Mouse (Mus musculus) mouse trophoblast stem cell (cell line): ENCODE measurements at regions not wholly inside any gene's neighbourhood (a gene's known extent, or its start where the extent isn't known, plus 50 kb on each side); places are given as distances from the start of the nearest gene placed in this dataset.

Experiments used
- in situ Hi-C, 2 experiments: fragments of 300-500 bp; cut with MseI, MboI; formaldehyde crosslinking; loops; 2 replicates in 1 of 2; 3 replicates in 1 of 2; pipeline ENCODE4 v1.15.1; 2025

- in situ Hi-C loops, result no loop called here
These were observed 101.0 kb upstream of the Dio3 start for GRCm38 (mm10) chr12:110177826-110178225.

GRCm38 (mm10) chr12:110183473-110183872 lies 95.4 kb upstream of the Dio3 start:
- in situ Hi-C loops, result no loop called here

GRCm38 (mm10) chr12:110185399-110185798 lies 93.5 kb upstream of the Dio3 start:
- in situ Hi-C loops, result no loop called here

GRCm38 (mm10) chr12:110186381-110186780 lies 92.5 kb upstream of the Dio3 start:
- in situ Hi-C loops, result no loop called here

- in situ Hi-C loops, result no loop called here
These were observed 92.0 kb upstream of the Dio3 start for GRCm38 (mm10) chr12:110186911-110187245.

GRCm38 (mm10) chr12:110187246-110188135 lies 91.4 kb upstream of the Dio3 start:
- in situ Hi-C loops, result no loop called here

GRCm38 (mm10) chr12:110188136-110188631 lies 90.7 kb upstream of the Dio3 start:
- in situ Hi-C loops, result no loop called here

- in situ Hi-C loops, result no loop called here
These were observed 90.1 kb upstream of the Dio3 start for GRCm38 (mm10) chr12:110188641-110189328.

GRCm38 (mm10) chr12:110189329-110189642 lies 89.6 kb upstream of the Dio3 start:
- in situ Hi-C loops, result no loop called here

- in situ Hi-C loops, result no loop called here
These were observed 86.7 kb upstream of the Dio3 start for GRCm38 (mm10) chr12:110192186-110192585.

GRCm38 (mm10) chr12:110197366-110197765 lies 81.5 kb upstream of the Dio3 start:
- in situ Hi-C loops, result no loop called here

GRCm38 (mm10) chr12:110200471-110200870 lies 78.4 kb upstream of the Dio3 start:
- in situ Hi-C loops, result no loop called here

GRCm38 (mm10) chr12:110200887-110201286 lies 78.0 kb upstream of the Dio3 start:
- in situ Hi-C loops, result no loop called here

GRCm38 (mm10) chr12:110203271-110204014 lies 75.4 kb upstream of the Dio3 start:
- in situ Hi-C loops, result no loop called here

- in situ Hi-C loops, result no loop called here
These were observed 74.5 kb upstream of the Dio3 start for GRCm38 (mm10) chr12:110204246-110204989.

- in situ Hi-C loops, result no loop called here
These were observed 72.6 kb upstream of the Dio3 start for GRCm38 (mm10) chr12:110206271-110206670.

GRCm38 (mm10) chr12:110206812-110207211 lies 72.1 kb upstream of the Dio3 start:
- in situ Hi-C loops, result no loop called here

- in situ Hi-C loops, result no loop called here
These were observed 71.5 kb upstream of the Dio3 start for GRCm38 (mm10) chr12:110207246-110207852.

GRCm38 (mm10) chr12:110212716-110213115 lies 66.2 kb upstream of the Dio3 start:
- in situ Hi-C loops, result no loop called here

- in situ Hi-C loops, result no loop called here
These were observed 64.0 kb upstream of the Dio3 start for GRCm38 (mm10) chr12:110214833-110215232.

- in situ Hi-C loops, result no loop called here
These were observed 63.6 kb upstream of the Dio3 start for GRCm38 (mm10) chr12:110215311-110215710.
